Mouse (Mus musculus) c-Kit-negative CD71-positive TER-119-positive erythroid progenitor cells, embryonic 14.5 days (primary cell): ENCODE measurements around the gene Ctrl.
A peak's percentile ranks its signal among the peaks of the same experiment; 100 is the strongest.
"Not testable (repeated sequence)": the region's sequence is repeated elsewhere in the genome, so short reads cannot be mapped to it uniquely, and the experiment has no call there.

ENCODE experiments used
- DNase-seq: peaks from one replicate; pipeline ENCODE4 v3.0.0-alpha.2; 2013; ENCODE audit warnings: low read depth, low spot score

Ctrl gene

GRCm38 (mm10) chr8:105933762-105934161 is at the start of gene Ctrl:
Gene Ctrl, minus strand, starts transcription at chr8:105933862.
- no peak for DNase-seq

- not testable (repeated sequence) for DNase-seq
Measured at GRCm38 (mm10) chr8:105983406-105983805, 49.7 kb upstream of the Ctrl start.

- DNase-seq, result no peak
Measured at GRCm38 (mm10) chr8:105981146-105981545, 47.5 kb upstream of the Ctrl start.

GRCm38 (mm10) chr8:105979325-105979724 is 45.7 kb upstream of the Ctrl start, which contains the start of gene Dpep3:
Gene Dpep3, minus strand, starts transcription at chr8:105979429.
- no peak for DNase-seq

GRCm38 (mm10) chr8:105975363-105975762 is 41.7 kb upstream of the Ctrl start:
- DNase-seq, result no peak

- DNase-seq, result no peak
Measured at GRCm38 (mm10) chr8:105971019-105971720, 37.5 kb upstream of the Ctrl start.

- DNase-seq, result no peak
Measured at GRCm38 (mm10) chr8:105969367-105969766, 35.7 kb upstream of the Ctrl start.

GRCm38 (mm10) chr8:105966692-105967311 is 33.1 kb upstream of the Ctrl start:
- DNase-seq, result peak; percentile 35

- DNase-seq, result peak; percentile 26
Measured at GRCm38 (mm10) chr8:105965905-105966341, 32.3 kb upstream of the Ctrl start, which contains the start of gene Slc12a4. Gene Slc12a4, minus strand, starts transcription at chr8:105966097.

- no peak for DNase-seq
Measured at GRCm38 (mm10) chr8:105965266-105965904, 31.7 kb upstream of the Ctrl start.

GRCm38 (mm10) chr8:105964506-105965265 is 31.0 kb upstream of the Ctrl start:
- DNase-seq, result no peak

GRCm38 (mm10) chr8:105961536-105961935 is 27.9 kb upstream of the Ctrl start:
- no peak for DNase-seq

GRCm38 (mm10) chr8:105961101-105961500 is 27.4 kb upstream of the Ctrl start:
- no peak for DNase-seq

- no peak for DNase-seq
Measured at GRCm38 (mm10) chr8:105959350-105959749, 25.7 kb upstream of the Ctrl start.

- DNase-seq, result no peak
Measured at GRCm38 (mm10) chr8:105957813-105958212, 24.2 kb upstream of the Ctrl start.

GRCm38 (mm10) chr8:105956556-105956955 is 22.9 kb upstream of the Ctrl start:
- no peak for DNase-seq

GRCm38 (mm10) chr8:105951057-105951659 is 17.5 kb upstream of the Ctrl start:
- DNase-seq, result no peak

- no peak for DNase-seq
Measured at GRCm38 (mm10) chr8:105949350-105949749, 15.7 kb upstream of the Ctrl start.

- no peak for DNase-seq
Measured at GRCm38 (mm10) chr8:105943321-105943739, 9.7 kb upstream of the Ctrl start, which contains the start of gene Lcat. Gene Lcat, minus strand, starts transcription at chr8:105943382.

- DNase-seq, result no peak
Measured at GRCm38 (mm10) chr8:105942542-105942941, 8.9 kb upstream of the Ctrl start.

- no peak for DNase-seq
Measured at GRCm38 (mm10) chr8:105942026-105942425, 8.4 kb upstream of the Ctrl start.
